In genomic region chrX:113193901-113194300, GRCm38 (mm10) we compare ENCODE assay signal across 12 mouse cellular contexts.
"Had no signal": no experiment of that assay in that cellular context is flagged by ENCODE, and none has a peak within 500 bp of the region (broad histone marks: within the 10 kb centered on the region; RNA-seq: fewer than 3 reads in every experiment).

No protein-coding gene starts in this region.

- DNase-seq: left cerebral cortex, postnatal 4 days; liver; liver, embryonic 13.5 days; liver, postnatal 0 days; lung, adult 18-20 months; lung, adult 2 months; lung, embryonic 14.5 days; lung, postnatal 10 days; lung, postnatal 14 days; lung, postnatal 36 days; lung, postnatal 4 days; midbrain, embryonic 14.5 days had no signal
